Mouse (Mus musculus): ENCODE results near the gene Pou5f1. TPM values are rescaled to one million over a fixed set of nuclear protein-coding genes. Genes with fewer than 3 reads are reported as not detected.
A peak's percentile ranks its signal among the peaks of the same experiment; 100 is the strongest.
"Not testable (repeated sequence)": the region's sequence is repeated elsewhere in the genome, so short reads cannot be mapped to it uniquely, and the experiment has no call there.

The Pou5f1 gene
- polyA plus RNA-seq, 1 experiment from 2014 or later = not detected

- 85% methylated on average over 7 of the region's 7 CpGs for WGBS
- Histone ChIP-seq H3K4me2 (no peak overlapping the region), H3K36me3 (no peaks in the 10 kb centered on the region), H3K9ac (no peak overlapping the region), H3K27me3 (replicated peaks) (peaks cover 6% of the 10 kb centered on the region; the same call in 1 of the 2 replicates), H3K9me3 (no peaks in the 10 kb centered on the region), H3K4me3 (no peak overlapping the region), H3K4me1 (no peaks in the 10 kb centered on the region), H3K27ac (replicated peaks) (no peak overlapping the region)
- ATAC-seq (ENCODE audit: extremely low read depth, insufficient number of reproducible peaks, low FRiP score, low TSS enrichment) = no peak
Observed at GRCm38 (mm10) chr17:35497124-35497523, 8.7 kb upstream of the Pou5f1 start.

- no peak overlapping the region for H3K9ac ChIP-seq
- ATAC-seq (ENCODE audit: extremely low read depth, insufficient number of reproducible peaks, low FRiP score, low TSS enrichment) = no peak
- no peak overlapping the region for H3K4me3 ChIP-seq
- 10% methylated on average over 6 of the region's 6 CpGs for WGBS
- H3K9me3 ChIP-seq = no peaks in the 10 kb centered on the region
- H3K36me3 ChIP-seq = no peaks in the 10 kb centered on the region
- H3K27me3 ChIP-seq (replicated peaks) = peaks cover 55% of the 10 kb centered on the region
- no peak overlapping the region for H3K27ac ChIP-seq (replicated peaks)
- H3K4me1 ChIP-seq = no peaks in the 10 kb centered on the region
- H3K4me2 ChIP-seq = no peak overlapping the region
Observed at GRCm38 (mm10) chr17:35502226-35502625, 3.6 kb upstream of the Pou5f1 start.

- Histone ChIP-seq H3K27me3 (replicated peaks) (peaks cover 61% of the 10 kb centered on the region), H3K27ac (replicated peaks) (no peak overlapping the region), H3K4me2 (no peak overlapping the region), H3K9ac (no peak overlapping the region), H3K4me3 (no peak overlapping the region), H3K9me3 (no peaks in the 10 kb centered on the region), H3K36me3 (no peaks in the 10 kb centered on the region), H3K4me1 (no peaks in the 10 kb centered on the region)
- 42% methylated on average over 5 of the region's 5 CpGs for WGBS
- ATAC-seq (ENCODE audit: extremely low read depth, insufficient number of reproducible peaks, low FRiP score, low TSS enrichment) = no peak
Observed at GRCm38 (mm10) chr17:35502762-35503161, 3.1 kb upstream of the Pou5f1 start.

- Histone ChIP-seq H3K9me3 (no peaks in the 10 kb centered on the region), H3K4me3 (no peak overlapping the region), H3K27ac (replicated peaks) (no peak overlapping the region), H3K9ac (no peak overlapping the region), H3K4me2 (no peak overlapping the region), H3K36me3 (no peaks in the 10 kb centered on the region), H3K27me3 (replicated peaks) (peaks cover 70% of the 10 kb centered on the region), H3K4me1 (no peaks in the 10 kb centered on the region)
- 25% methylated on average over 5 of the region's 5 CpGs for WGBS
- no peak for ATAC-seq (ENCODE audit: extremely low read depth, insufficient number of reproducible peaks, low FRiP score, low TSS enrichment)
Observed at GRCm38 (mm10) chr17:35503849-35504248, 2.0 kb upstream of the Pou5f1 start.

- Histone ChIP-seq H3K27me3 (replicated peaks) (peaks cover 80% of the 10 kb centered on the region), H3K36me3 (no peaks in the 10 kb centered on the region), H3K9me3 (no peaks in the 10 kb centered on the region), H3K4me3 (no peak overlapping the region), H3K4me2 (no peak overlapping the region), H3K4me1 (peaks cover 6% of the 10 kb centered on the region; the same call in 1 of the 2 replicates), H3K27ac (replicated peaks) (no peak overlapping the region), H3K9ac (no peak overlapping the region)
- no peak for ATAC-seq (ENCODE audit: extremely low read depth, insufficient number of reproducible peaks, low FRiP score, low TSS enrichment)
- WGBS = 24% methylated on average over 8 of the region's 8 CpGs
Observed at GRCm38 (mm10) chr17:35504628-35505481, 963 bp upstream of the Pou5f1 start.

GRCm38 (mm10) chr17:35506881-35507280, 1.1 kb downstream of the Pou5f1 start:
- Histone ChIP-seq H3K27me3 (replicated peaks) (peaks cover 77% of the 10 kb centered on the region), H3K4me1 (peaks cover 6% of the 10 kb centered on the region; the same call in 1 of the 2 replicates), H3K9me3 (no peaks in the 10 kb centered on the region), H3K9ac (no peak overlapping the region), H3K4me3 (no peak overlapping the region), H3K4me2 (no peak overlapping the region), H3K27ac (replicated peaks) (no peak overlapping the region), H3K36me3 (no peaks in the 10 kb centered on the region)
- ATAC-seq (ENCODE audit: extremely low read depth, insufficient number of reproducible peaks, low FRiP score, low TSS enrichment) = no peak
- WGBS = 14% methylated on average over 10 of the region's 10 CpGs

GRCm38 (mm10) chr17:35507556-35508260, 1.9 kb downstream of the Pou5f1 start:
- WGBS = 16% methylated on average over 13 of the region's 13 CpGs
- Histone ChIP-seq H3K36me3 (peaks cover 7% of the 10 kb centered on the region), H3K27me3 (replicated peaks) (peaks cover 69% of the 10 kb centered on the region), H3K9ac (no peak overlapping the region), H3K4me2 (no peak overlapping the region), H3K27ac (replicated peaks) (no peak overlapping the region), H3K4me3 (no peak overlapping the region), H3K4me1 (peaks cover 6% of the 10 kb centered on the region; the same call in 1 of the 2 replicates), H3K9me3 (no peaks in the 10 kb centered on the region)
- ATAC-seq (ENCODE audit: extremely low read depth, insufficient number of reproducible peaks, low FRiP score, low TSS enrichment) = no peak

GRCm38 (mm10) chr17:35508279-35508678, 2.5 kb downstream of the Pou5f1 start:
- H3K4me2 ChIP-seq; H3K4me3 ChIP-seq; ATAC-seq (ENCODE audit: extremely low read depth, insufficient number of reproducible peaks, low FRiP score, low TSS enrichment); H3K4me1 ChIP-seq; H3K9ac ChIP-seq; H3K27ac ChIP-seq (replicated peaks); H3K9me3 ChIP-seq: not testable (repeated sequence)
- peaks cover 64% of the 10 kb centered on the region for H3K27me3 ChIP-seq (replicated peaks)
- WGBS = 41% methylated on average over 5 of the region's 5 CpGs
- H3K36me3 ChIP-seq = peaks cover 12% of the 10 kb centered on the region

- H3K27me3 ChIP-seq (replicated peaks) = peaks cover 54% of the 10 kb centered on the region
- H3K4me2 ChIP-seq = no peak overlapping the region
- H3K4me1 ChIP-seq = peaks cover 10% of the 10 kb centered on the region
- no peak overlapping the region; the same call in 1 of the 2 replicates for H3K9ac ChIP-seq
- 16% methylated on average over 8 of the region's 8 CpGs for WGBS
- H3K9me3 ChIP-seq = no peaks in the 10 kb centered on the region
- H3K27ac ChIP-seq (replicated peaks) = no peak overlapping the region
- no peak overlapping the region for H3K4me3 ChIP-seq
- peaks cover 20% of the 10 kb centered on the region for H3K36me3 ChIP-seq
- no peak for ATAC-seq (ENCODE audit: extremely low read depth, insufficient number of reproducible peaks, low FRiP score, low TSS enrichment)
Observed at GRCm38 (mm10) chr17:35509284-35509683, 3.5 kb downstream of the Pou5f1 start.

GRCm38 (mm10) chr17:35512916-35513626, 7.3 kb downstream of the Pou5f1 start:
- no peak for ATAC-seq (ENCODE audit: extremely low read depth, insufficient number of reproducible peaks, low FRiP score, low TSS enrichment)
- no peak overlapping the region for H3K27ac ChIP-seq (replicated peaks)
- no peaks in the 10 kb centered on the region for H3K9me3 ChIP-seq
- peaks cover 17% of the 10 kb centered on the region for H3K27me3 ChIP-seq (replicated peaks)
- no peak overlapping the region for H3K4me3 ChIP-seq
- WGBS = 83% methylated on average over 7 of the region's 7 CpGs
- peaks cover 23% of the 10 kb centered on the region for H3K36me3 ChIP-seq
- H3K4me2 ChIP-seq = no peak overlapping the region
- H3K4me1 ChIP-seq = peaks cover 35% of the 10 kb centered on the region
- no peak overlapping the region for H3K9ac ChIP-seq

- Histone ChIP-seq H3K9ac (peak overlapping the region; percentile 82), H3K4me1 (peaks cover 41% of the 10 kb centered on the region), H3K27ac (replicated peaks) (no peak overlapping the region), H3K27me3 (replicated peaks) (peaks cover 10% of the 10 kb centered on the region), H3K4me2 (peak overlapping the region; percentile 76; the same call in 1 of the 2 replicates), H3K4me3 (peak overlapping the region; percentile 67; the same call in 1 of the 2 replicates), H3K9me3 (no peaks in the 10 kb centered on the region), H3K36me3 (peaks cover 23% of the 10 kb centered on the region)
- WGBS = 13% methylated on average over 2 of the region's 2 CpGs
- ATAC-seq (ENCODE audit: extremely low read depth, insufficient number of reproducible peaks, low FRiP score, low TSS enrichment) = no peak
Observed at GRCm38 (mm10) chr17:35513886-35514285, 8.1 kb downstream of the Pou5f1 start.
